Mouse (Mus musculus): ENCODE measurements around the gene Sirt4.
"Not testable (repeated sequence)": the region's sequence is repeated elsewhere in the genome, so short reads cannot be mapped to it uniquely, and the experiment has no call there.

The Sirt4 gene

GRCm38 (mm10) chr5:115514896-115515587, 30.5 kb upstream of the Sirt4 start:
- peak; percentile 59 for DNase-seq (ENCODE audit: low spot score)

DNA sequence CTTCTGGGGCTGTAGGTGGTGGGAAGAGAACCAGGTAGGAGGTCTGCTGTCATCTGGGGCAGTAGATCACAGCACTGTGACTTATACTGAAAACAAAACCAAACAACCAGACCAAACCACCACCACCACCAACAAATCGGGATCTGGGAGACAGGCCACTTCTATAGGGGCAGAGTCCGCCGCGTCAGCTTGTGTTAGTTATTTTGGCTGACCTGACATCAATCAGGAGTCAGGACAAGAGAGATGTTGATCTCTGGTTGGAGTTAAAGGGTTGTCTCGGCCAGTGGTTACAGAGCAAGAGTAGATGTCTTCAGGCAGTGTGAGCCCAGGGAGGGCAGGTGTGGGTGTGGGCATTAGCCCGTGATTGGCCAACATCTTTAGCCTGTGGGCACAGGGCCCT, 29.8 kb upstream of the Sirt4 start:
- no peak for DNase-seq (ENCODE audit: low spot score)

- DNase-seq (ENCODE audit: low spot score), result no peak
These were observed 29.2 kb upstream of the Sirt4 start for GRCm38 (mm10) chr5:115513721-115514120.

DNA sequence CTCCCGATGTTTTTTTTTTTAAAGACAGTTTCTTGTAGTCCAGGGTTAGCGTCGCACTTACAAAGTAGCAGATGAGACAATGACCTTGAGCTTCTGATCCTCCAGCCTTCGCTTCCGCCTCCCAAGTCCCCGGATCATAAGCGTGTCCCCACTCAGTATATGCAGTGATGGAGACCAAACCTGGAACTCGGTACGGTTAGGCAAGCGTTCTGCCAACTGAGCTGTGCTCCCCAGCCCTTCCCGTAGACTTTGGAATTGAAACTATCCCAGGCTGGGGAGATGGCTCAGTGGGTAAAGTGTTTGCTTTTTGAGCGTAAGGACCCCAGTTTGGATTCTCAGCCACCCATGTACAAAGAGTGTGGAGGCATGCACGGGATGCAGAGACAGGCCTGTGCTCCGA, 28.7 kb upstream of the Sirt4 start:
- no peak for DNase-seq (ENCODE audit: low spot score)

DNA sequence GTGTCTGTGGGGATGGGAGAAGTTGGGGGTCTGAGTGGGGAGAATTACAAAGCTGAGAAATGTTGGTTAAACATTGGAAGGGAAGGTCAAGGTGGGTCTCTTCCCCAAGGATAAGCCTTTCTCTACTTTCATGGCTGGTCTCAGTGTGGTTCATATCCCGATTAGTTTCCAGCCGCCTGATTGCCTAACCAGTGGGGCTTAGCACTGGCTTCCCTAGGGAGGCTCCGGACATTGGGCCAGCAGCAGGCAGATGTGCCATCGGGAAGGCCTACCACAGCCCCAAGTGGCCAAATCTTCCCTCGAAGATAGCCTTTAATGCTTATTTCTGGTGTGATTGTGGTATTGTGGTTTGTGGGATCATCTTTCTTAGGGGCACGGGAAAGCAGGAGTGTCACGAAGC, 27.9 kb upstream of the Sirt4 start:
- no peak for DNase-seq (ENCODE audit: low spot score)

DNA sequence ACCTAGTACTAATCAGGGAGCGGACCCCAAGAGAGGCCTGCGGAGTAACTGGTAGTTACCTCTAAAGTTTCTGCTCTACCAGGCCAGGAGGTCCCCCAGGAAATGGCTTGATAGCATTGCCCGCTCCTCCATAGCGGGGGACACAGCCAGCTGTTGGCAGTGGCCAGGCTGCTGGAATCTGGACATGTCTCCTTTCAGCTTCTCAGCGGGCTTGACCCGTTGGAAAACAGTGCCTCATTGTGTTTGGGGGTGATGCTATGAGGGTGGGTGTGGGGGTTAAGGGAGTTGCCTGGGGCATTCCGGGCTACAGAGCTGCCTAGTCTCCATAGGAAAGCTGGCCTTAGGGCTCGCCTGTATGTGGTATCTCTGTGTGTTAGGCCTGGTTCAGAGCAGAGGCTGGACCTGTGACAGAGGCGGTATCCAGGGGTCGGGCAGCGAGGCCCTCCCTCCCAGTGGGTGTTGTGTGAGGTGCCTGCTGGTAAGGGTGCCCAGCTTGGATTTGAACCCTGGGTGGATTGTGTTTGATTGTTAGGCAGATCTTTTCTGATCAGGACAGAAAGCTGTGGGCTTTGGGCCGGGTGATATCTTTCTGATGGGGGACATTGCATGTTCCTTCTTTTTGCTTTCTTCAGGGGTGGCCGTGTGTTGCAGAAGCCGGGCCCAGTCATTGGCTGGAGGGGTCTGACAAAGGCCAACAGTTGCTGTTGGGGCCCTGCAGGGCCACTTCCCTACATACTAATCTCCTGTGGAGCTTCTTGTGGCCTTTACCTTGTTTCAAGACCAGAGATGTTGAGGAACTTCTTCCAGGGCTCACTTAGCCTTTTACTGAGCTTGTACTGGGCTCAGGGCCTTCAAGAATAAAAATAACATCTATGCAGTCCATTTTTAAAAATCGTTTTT, 25.5 kb upstream of the Sirt4 start:
- no peak for DNase-seq (ENCODE audit: low spot score)

GRCm38 (mm10) chr5:115509321-115509761, 24.8 kb upstream of the Sirt4 start:
- DNase-seq (ENCODE audit: low spot score), result no peak

- DNase-seq (ENCODE audit: low spot score), result peak; percentile 59
These were observed 24.3 kb upstream of the Sirt4 start for GRCm38 (mm10) chr5:115508859-115509147.

GRCm38 (mm10) chr5:115507981-115508858, 23.7 kb upstream of the Sirt4 start:
- no peak for DNase-seq (ENCODE audit: low spot score)

- DNase-seq (ENCODE audit: low spot score), result no peak
These were observed 22.9 kb upstream of the Sirt4 start for GRCm38 (mm10) chr5:115507267-115507980.

DNA sequence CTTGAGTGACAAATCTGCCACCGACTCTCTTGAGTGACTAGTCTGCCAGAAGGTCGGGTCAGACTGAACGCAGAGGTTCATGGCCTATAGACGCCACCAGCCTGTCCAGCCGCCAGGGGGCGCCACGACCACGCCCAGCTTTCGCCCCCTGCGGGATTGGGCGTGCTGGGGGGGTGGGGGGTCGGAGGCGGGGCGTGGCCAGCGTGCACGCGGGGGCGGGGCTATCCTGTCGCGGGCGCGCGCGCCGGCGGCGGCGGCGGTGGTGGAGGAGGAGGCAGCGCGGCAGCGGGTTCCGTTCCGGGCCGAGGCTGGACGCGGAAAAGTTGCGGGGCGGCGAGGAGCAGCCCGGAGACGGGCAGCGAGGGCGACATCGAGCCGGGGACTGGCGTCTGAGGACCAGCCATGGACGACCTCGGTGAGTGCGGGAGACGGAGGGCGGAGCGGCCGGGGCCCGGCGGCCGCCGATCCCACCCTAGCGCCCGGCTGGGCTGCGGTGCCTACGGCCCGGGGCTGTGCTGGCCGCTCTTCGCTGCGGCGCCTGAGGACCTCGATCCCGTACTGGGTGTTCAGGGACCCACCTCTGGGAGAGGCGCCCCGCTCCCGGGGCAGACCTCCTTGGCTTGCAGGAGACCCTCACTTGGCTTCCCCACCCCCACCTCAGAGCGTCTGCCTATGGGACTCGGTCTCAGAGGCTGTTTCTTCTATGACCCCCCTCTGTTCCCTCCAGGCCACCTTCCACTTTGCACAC, 22.1 kb upstream of the Sirt4 start, which contains the start of gene Pxn:
Gene Pxn (plus strand): TSS at position 223 of the 748 bp plus-strand sequence.
- DNase-seq (ENCODE audit: low spot score), result peak; percentile 91

DNA sequence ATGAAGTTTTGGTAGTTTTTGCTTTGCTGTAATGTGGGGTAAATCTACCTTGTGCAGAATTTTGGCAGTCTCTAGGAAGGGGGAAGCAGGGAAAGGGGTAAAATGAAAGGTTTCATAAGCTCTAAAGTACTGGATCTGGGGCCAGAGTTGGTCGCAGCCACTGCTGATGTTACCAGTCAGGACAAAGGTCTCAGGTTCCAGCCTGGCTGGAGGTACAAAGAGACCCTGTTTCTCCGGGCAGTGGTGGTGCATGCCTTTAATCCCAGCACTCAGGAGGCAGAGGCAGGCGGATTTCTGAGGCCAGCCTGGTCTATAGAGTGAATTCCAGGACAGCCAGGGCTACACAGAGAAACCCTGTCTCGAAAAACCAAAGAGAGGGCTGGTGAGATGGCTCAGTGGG, 21.1 kb upstream of the Sirt4 start:
- not testable (repeated sequence) for DNase-seq (ENCODE audit: low spot score)

DNA sequence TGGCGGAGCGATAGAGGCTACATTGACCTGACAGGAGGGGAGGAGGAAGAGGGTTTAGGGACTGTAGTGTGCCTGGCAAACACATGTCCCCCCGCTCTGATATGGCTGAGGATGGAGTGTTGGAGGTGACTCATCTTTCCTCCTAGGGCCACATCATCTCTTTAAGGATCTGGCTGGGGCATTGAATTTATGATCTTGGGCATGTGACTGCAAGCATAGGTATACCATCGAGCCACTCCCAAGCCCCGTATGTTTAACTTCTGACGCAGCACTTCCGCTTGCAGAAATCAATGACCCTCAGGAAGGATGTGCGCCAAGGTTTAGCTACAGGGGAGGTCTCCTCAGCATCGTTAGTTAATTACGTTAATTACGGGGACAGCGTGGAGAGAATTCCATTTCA, 18.5 kb upstream of the Sirt4 start:
- no peak for DNase-seq (ENCODE audit: low spot score)

DNA sequence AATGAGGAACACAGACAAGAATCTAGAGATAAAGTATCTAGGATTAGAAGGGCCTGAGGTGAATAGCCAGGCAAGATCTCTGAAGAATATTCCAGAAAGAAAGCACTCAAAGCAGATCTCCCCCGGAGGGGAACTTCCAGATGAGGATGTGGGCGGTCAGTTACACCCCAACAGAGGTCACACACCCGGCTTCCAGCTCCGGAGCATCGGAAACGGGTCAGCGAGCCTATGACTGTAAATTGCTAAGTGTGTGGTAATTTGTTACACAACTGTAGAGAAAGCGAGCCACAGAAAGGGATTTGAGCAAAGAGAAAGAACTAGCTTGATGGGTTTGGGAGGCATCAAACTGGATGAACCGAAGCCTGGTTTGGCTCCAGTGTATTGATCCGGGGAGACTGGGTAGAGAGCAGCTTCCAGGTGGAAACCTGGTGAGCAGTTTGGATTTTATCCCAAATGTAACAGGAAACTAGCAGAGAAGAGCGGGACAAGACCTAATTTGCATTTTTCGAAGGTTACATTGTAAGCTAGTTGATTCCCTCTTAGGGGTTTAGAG, 15.9 kb upstream of the Sirt4 start:
- no peak for DNase-seq (ENCODE audit: low spot score)

DNA sequence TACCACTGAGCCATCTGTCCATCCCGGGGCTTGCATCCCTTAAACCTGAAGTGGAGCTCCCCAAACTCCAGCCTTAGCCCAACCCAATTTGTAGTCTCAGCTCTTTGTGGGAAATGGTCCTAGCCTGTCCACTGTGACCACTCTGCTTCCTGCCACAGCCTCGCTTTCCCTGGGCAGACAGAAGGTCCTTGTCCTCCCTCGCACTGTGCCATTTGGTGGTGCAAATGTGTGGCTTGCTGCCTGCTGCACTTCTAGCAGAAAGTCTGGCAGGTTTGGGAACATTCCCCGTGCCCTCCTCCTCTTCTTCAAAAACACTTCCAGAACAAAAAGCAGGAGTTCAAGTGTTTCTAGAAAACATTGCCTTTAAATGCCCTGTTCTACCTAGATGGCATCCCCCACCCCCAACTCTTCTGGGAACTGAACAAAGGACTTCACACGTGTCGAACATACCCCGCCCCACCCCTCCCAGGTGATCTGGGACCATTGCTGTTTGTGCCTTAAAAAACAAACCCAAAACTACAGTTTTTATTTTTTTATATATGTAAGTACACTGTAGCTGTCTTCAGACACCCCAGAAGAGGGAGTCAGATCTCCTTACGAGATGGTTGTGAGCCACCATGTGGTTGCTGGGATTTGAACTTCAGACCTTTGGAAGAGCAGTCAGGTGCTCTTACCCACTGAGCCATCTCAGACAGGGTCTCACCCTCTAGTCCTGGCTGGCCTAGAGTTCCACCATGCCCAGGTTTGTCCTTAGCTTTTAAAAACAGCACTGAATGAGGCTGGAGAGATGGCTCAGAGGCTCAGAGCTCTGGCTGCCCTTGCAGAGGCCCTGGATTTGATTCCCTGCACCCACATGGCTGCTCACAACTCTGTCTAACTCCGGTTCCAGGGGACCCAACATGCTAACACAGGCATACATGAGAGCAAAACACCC, 14.0 kb upstream of the Sirt4 start:
- no peak for DNase-seq (ENCODE audit: low spot score)

GRCm38 (mm10) chr5:115497033-115497432, 12.5 kb upstream of the Sirt4 start:
- DNase-seq (ENCODE audit: low spot score), result no peak

DNA sequence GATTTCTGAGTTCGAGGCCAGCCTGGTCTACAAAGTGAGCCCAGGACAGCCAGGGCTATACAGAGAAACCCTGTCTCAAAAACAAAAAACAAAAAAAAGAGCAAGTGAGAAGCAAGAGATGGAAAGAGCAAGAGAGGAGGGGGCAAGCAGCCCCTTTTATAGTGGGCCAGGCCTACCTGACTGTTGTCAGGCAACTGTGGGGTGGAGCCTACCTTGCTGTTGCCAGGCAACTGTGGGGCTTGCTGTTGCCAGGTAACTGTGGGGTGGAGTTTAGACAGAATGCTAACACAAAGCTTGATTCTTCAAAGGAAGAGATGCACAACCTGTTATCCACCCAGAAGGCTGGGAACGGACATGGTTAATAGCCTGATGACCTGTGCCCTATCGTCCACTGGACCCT, 11.1 kb upstream of the Sirt4 start:
- not testable (repeated sequence) for DNase-seq (ENCODE audit: low spot score)

DNA sequence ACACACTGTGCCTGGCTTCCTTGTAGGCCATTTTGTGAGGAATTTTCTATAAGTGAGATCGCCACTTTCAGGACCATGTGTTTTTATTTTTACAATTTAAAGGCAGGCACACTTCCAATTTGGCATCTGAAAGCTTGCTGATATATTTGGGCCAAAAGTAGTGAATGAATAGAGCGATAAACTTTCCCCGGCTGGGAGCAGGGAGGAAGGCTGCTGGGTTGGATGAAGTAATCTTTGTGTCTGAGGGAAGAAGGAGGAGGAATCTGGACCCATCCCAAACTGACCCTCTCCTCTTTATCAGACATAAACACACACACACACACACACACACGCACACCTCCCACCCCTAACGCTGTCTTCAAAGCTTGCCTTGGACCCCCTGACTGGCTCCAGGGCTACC, 8.9 kb upstream of the Sirt4 start:
- DNase-seq (ENCODE audit: low spot score), result no peak

DNA sequence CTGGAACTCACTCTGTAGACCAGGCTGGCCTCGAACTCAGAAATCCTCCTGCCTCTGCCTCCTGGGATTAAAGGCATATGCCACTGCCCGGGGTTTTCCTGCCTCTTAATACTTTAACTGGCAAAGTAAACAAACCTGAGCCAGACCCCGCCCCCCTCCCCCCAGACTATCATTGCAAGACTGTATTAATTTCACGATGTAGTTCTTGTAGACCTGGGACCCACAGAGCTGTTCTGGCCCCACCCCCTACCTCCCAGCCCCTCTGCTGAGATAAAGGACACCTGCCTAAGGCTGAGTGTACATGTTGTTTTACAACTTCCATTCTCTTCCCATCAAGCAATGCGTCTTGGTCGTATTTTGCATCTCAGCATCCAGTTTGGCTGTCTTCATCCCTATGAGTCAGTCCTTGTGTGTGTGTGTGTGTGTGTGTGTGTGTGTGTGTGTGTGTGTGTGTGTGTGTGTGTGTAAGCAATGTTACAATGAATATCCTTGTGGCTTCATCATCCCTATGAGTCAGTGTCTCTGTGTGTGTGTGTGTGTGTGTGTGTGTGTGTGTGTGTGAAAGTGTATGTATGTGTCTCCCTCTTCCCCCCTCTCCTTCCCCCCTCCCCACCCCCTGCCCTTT, 8.3 kb upstream of the Sirt4 start:
- DNase-seq (ENCODE audit: low spot score), result no peak
